ENCODE assay signal across 9 mouse cellular contexts in genomic region chr11:117235086-117235897, GRCm38 (mm10). TPM values are rescaled to one million over a fixed set of nuclear protein-coding genes. Genes with fewer than 3 reads are reported as not detected.
DNase-seq lines count a peak whose midpoint lies in the region; ATAC-seq and TF ChIP-seq lines count a peak whose summit lies in the region.
"Had no signal": no experiment of that assay in that cellular context is flagged by ENCODE, and none has a peak within 500 bp of the region (broad histone marks: within the 10 kb centered on the region; RNA-seq: fewer than 3 reads in every experiment).

No protein-coding gene starts in this region.

- H3K4me2 ChIP-seq in forebrain, embryonic 15.5 days (replicated peaks): no peak overlapping the region
- H3K4me2 ChIP-seq in heart, embryonic 13.5 days: peak overlapping the region; percentile 41
- no peak overlapping the region for H3K4me2 ChIP-seq in kidney, embryonic 16.5 days (replicated peaks; ENCODE audit: low read depth, low read length)
- H3K4me2 ChIP-seq: neural tube, embryonic 12.5 days had no signal

- peaks cover 33% of the 10 kb centered on the region for H3K27me3 ChIP-seq in forebrain, embryonic 10.5 days (ENCODE audit: poor library complexity, severe bottlenecking)
- H3K27me3 ChIP-seq in forebrain, embryonic 15.5 days: no peaks in the 10 kb centered on the region
- peaks cover 10% of the 10 kb centered on the region; the same call in 1 of the 2 replicates for H3K27me3 ChIP-seq in heart, embryonic 13.5 days (replicated peaks)
- no peaks in the 10 kb centered on the region for H3K27me3 ChIP-seq in kidney, embryonic 16.5 days (ENCODE audit: insufficient read depth, low read length)
- no peaks in the 10 kb centered on the region; the same call in 1 of the 2 replicates for H3K27me3 ChIP-seq in small intestine, adult 2 months (ENCODE audit: control insufficient read depth, insufficient read depth, low read length)
- H3K27me3 ChIP-seq: neural tube, embryonic 12.5 days had no signal

- H3K4me1 ChIP-seq in forebrain, embryonic 10.5 days: peaks cover 55% of the 10 kb centered on the region
- H3K4me1 ChIP-seq in forebrain, embryonic 15.5 days: peaks cover 17% of the 10 kb centered on the region
- H3K4me1 ChIP-seq in heart, embryonic 13.5 days: peaks cover 54% of the 10 kb centered on the region
- peaks cover 49% of the 10 kb centered on the region for H3K4me1 ChIP-seq in kidney, embryonic 16.5 days (ENCODE audit: insufficient read depth, low read length)
- peaks cover 23% of the 10 kb centered on the region for H3K4me1 ChIP-seq in small intestine, adult 2 months (ENCODE audit: control insufficient read depth, insufficient read depth, insufficient read length, low read length)

- H3K36me3 ChIP-seq in forebrain, embryonic 10.5 days (replicated peaks): no peaks in the 10 kb centered on the region
- no peaks in the 10 kb centered on the region for H3K36me3 ChIP-seq in forebrain, embryonic 15.5 days
- H3K36me3 ChIP-seq in heart, embryonic 13.5 days: no peaks in the 10 kb centered on the region
- no peaks in the 10 kb centered on the region for H3K36me3 ChIP-seq in kidney, embryonic 16.5 days (ENCODE audit: insufficient read depth, low read length)
- no peaks in the 10 kb centered on the region for H3K36me3 ChIP-seq in small intestine, adult 2 months (ENCODE audit: control insufficient read depth, insufficient read depth, low read length)
- H3K36me3 ChIP-seq: neural tube, embryonic 12.5 days had no signal

- no peak for TF ChIP-seq POLR2A in small intestine, adult 2 months (IDR thresholded peaks at IDR 0.05; ENCODE audit: low read depth, low read length)

- no peaks in the 10 kb centered on the region for H3K9me3 ChIP-seq in forebrain, embryonic 10.5 days
- H3K9me3 ChIP-seq in forebrain, embryonic 15.5 days: no peaks in the 10 kb centered on the region
- H3K9me3 ChIP-seq in heart, embryonic 13.5 days: no peaks in the 10 kb centered on the region
- H3K9me3 ChIP-seq in kidney, embryonic 16.5 days (ENCODE audit: low read length): no peaks in the 10 kb centered on the region
- H3K9me3 ChIP-seq: neural tube, embryonic 12.5 days had no signal

- no peak overlapping the region for H3K4me3 ChIP-seq in forebrain, embryonic 10.5 days
- H3K4me3 ChIP-seq in forebrain, embryonic 15.5 days: no peak overlapping the region
- H3K4me3 ChIP-seq in heart, embryonic 13.5 days: no peak overlapping the region
- no peak overlapping the region for H3K4me3 ChIP-seq in kidney, embryonic 16.5 days (ENCODE audit: low read length)
- no peak overlapping the region for H3K4me3 ChIP-seq in small intestine, adult 2 months (ENCODE audit: low read depth, low read length)
- H3K4me3 ChIP-seq: neural tube, embryonic 12.5 days had no signal

- no peak for TF ChIP-seq CTCF in small intestine, adult 2 months (IDR thresholded peaks at IDR 0.05; ENCODE audit: extremely low read depth, insufficient read length, insufficient replicate concordance, low read depth, low read length)

- H3K9ac ChIP-seq in forebrain, embryonic 15.5 days (replicated peaks): no peak overlapping the region
- peak overlapping the region; percentile 67 for H3K9ac ChIP-seq in heart, embryonic 13.5 days
- 0 out of 2 replicates have a peak overlapping the region, but pooled peaks have one; percentile 24 for H3K9ac ChIP-seq in kidney, embryonic 16.5 days (replicated peaks; ENCODE audit: low read length)
- H3K9ac ChIP-seq: neural tube, embryonic 12.5 days had no signal

- H3K27ac ChIP-seq in forebrain, embryonic 10.5 days: peak overlapping the region; percentile 48
- no peak overlapping the region for H3K27ac ChIP-seq in forebrain, embryonic 15.5 days (replicated peaks)
- H3K27ac ChIP-seq in heart, embryonic 13.5 days (replicated peaks): peak overlapping the region; percentile 63
- peak overlapping the region; percentile 37; the same call in 1 of the 2 replicates for H3K27ac ChIP-seq in kidney, embryonic 16.5 days (ENCODE audit: low read length)
- H3K27ac ChIP-seq in small intestine, adult 2 months (ENCODE audit: insufficient read depth, low read depth, low read length): 0 out of 2 replicates have a peak overlapping the region, but pooled peaks have one; percentile 12
- H3K27ac ChIP-seq: neural tube, embryonic 12.5 days had no signal

- 63% methylated on average over 12 of the region's 12 CpGs for WGBS in forebrain, embryonic 10.5 days
- 48% methylated on average over 12 of the region's 12 CpGs for WGBS in forebrain, embryonic 15.5 days
- WGBS in heart, embryonic 13.5 days: 24% methylated on average over 12 of the region's 12 CpGs
- 50% methylated on average over 12 of the region's 12 CpGs for WGBS in kidney, embryonic 16.5 days
- WGBS in small intestine, adult 2 months: 60% methylated on average over 12 of the region's 12 CpGs

- no peak for DNase-seq in forebrain, embryonic 10.5 days (ENCODE audit: extremely low spot score, low spot score)
- peak; percentile 93 for DNase-seq in adrenal gland, adult 2 months

- ATAC-seq in forebrain, embryonic 15.5 days (replicated peaks): no peak
- ATAC-seq in heart, embryonic 13.5 days (ENCODE audit: extremely low read depth, insufficient number of reproducible peaks, low FRiP score, low TSS enrichment): no peak
- no peak for ATAC-seq in kidney, embryonic 16.5 days (ENCODE audit: low FRiP score, low TSS enrichment)
- no peak for ATAC-seq in frontal cortex, adult (ENCODE audit: low TSS enrichment)
- ATAC-seq in granulocyte monocyte progenitor cell, adult 5-6 weeks (replicated peaks; ENCODE audit: poor library complexity, severe bottlenecking): no peak

RNA-seq across cellular contexts. Expression of gene Sept9, which starts 35.8 kb away (rescaled TPM):
- polyA plus RNA-seq in forebrain, embryonic 10.5 days (2016; fragmentation: Nextera tagmentation; extraction: Ambion mirVana): 206 and 211 TPM in 2 replicates
- polyA plus RNA-seq in forebrain, embryonic 15.5 days (2015; fragmentation: Nextera tagmentation; extraction: Ambion mirVana): 126 and 128 TPM in 2 replicates
- 100 to 1,000 TPM; 143 to 149 TPM for total RNA-seq in adrenal gland, adult 2 months (2021)
- polyA plus RNA-seq in adrenal gland, adult 2 months (2012; rRNA removed): 46.5 and 53.7 TPM in 2 replicates
- polyA plus RNA-seq in heart, embryonic 13.5 days (2015; fragmentation: Nextera tagmentation; extraction: Ambion mirVana): 69.3 and 75.5 TPM in 2 replicates
- 123 and 131 TPM in 2 replicates for polyA plus RNA-seq in kidney, embryonic 16.5 days (2015; fragmentation: Nextera tagmentation; extraction: Ambion mirVana)
- polyA plus RNA-seq in small intestine, adult 2 months (2012; rRNA removed): 17.0 and 31.0 TPM in 2 replicates
- 139 and 145 TPM in 2 replicates for total RNA-seq in granulocyte monocyte progenitor cell, adult 5-6 weeks (2014; fragmentation: Nextera tagmentation)
- 124 and 141 TPM in 2 replicates for total RNA-seq in granulocyte monocyte progenitor cell, adult 5-6 weeks (2017)
